Mouse (Mus musculus) brain, embryonic 14.5 days (tissue): ENCODE results near the gene Dner.

Source experiments
- CTCF ChIP-seq: fragments of 200-500 bp; IDR thresholded peaks from 2 replicates; pipeline ENCODE4 v1.5.1; 2012; ENCODE audit warnings: inconsistent platforms, mild to moderate bottlenecking, moderate library complexity, borderline replicate concordance; ENCODE audit not compliant: insufficient read depth, insufficient read length; ENCODE audit errors: extremely low read depth
- POLR2A ChIP-seq: fragments of 200-500 bp; IDR thresholded peaks from 2 replicates; pipeline ENCODE4 v1.6.1; 2012; ENCODE audit warnings: mild to moderate bottlenecking, inconsistent platforms, borderline replicate concordance; ENCODE audit not compliant: poor library complexity, insufficient read depth, insufficient read length, severe bottlenecking; ENCODE audit errors: extremely low read depth

- TF ChIP-seq CTCF (no peak), POLR2A (no peak)
Observed at GRCm38 (mm10) chr1:84386481-84387146, 309.4 kb downstream of the Dner start.
